Mouse (Mus musculus) megakaryocyte, adult 5-6 weeks (primary cell): ENCODE measurements around the gene Chd8. TPM values are rescaled to one million over a fixed set of nuclear protein-coding genes. Genes with fewer than 3 reads are reported as not detected.

Source experiments
- ATAC-seq: 2 replicates; pipeline ENCODE4 v1.8.0; 2016; ENCODE audit warnings: mild to moderate bottlenecking, inconsistent platforms; ENCODE audit not compliant: poor library complexity, severe bottlenecking
- total RNA-seq, 2 experiments: library from RNA; stranded (forward) in 1 of 2; stranded (reverse) in 1 of 2; fragments of 153-499, 151-499 nt in 1 of 2; fragments of 221-1000, 200-1000 nt in 1 of 2; gene quantifications; 2 replicates each; pipeline versions ENCODE4 v1.2.3 to v1.2.4; 2015 to 2017

The Chd8 gene
- total RNA-seq, 2 experiments from 2014 or later: 36.9 to 77.7 TPM

- ATAC-seq: no peak
These were observed 40.3 kb downstream of the Chd8 start for GRCm38 (mm10) chr14:52217261-52217660.

GRCm38 (mm10) chr14:52199412-52199811 is 58.2 kb downstream of the Chd8 start:
- no peak for ATAC-seq

GRCm38 (mm10) chr14:52198141-52198540 is 59.4 kb downstream of the Chd8 start:
- ATAC-seq: peak; percentile 41

- ATAC-seq: peak; percentile 89
These were observed 60.3 kb downstream of the Chd8 start, which contains the start of gene Supt16 for GRCm38 (mm10) chr14:52197156-52197878. Gene Supt16, minus strand, starts transcription at chr14:52197416.

- peak; percentile 8 for ATAC-seq
These were observed 61.1 kb downstream of the Chd8 start for GRCm38 (mm10) chr14:52196230-52197155.

- ATAC-seq: 0 out of 2 replicates have a peak, but pooled peaks have one; percentile 31
These were observed 61.9 kb downstream of the Chd8 start for GRCm38 (mm10) chr14:52195691-52196090.

- peak; percentile 86 for ATAC-seq
These were observed 66.7 kb downstream of the Chd8 start for GRCm38 (mm10) chr14:52190740-52191359.

- no peak for ATAC-seq
These were observed 68.1 kb downstream of the Chd8 start for GRCm38 (mm10) chr14:52189519-52189918.

GRCm38 (mm10) chr14:52188788-52189187 is 68.8 kb downstream of the Chd8 start:
- no peak for ATAC-seq

GRCm38 (mm10) chr14:52166571-52166970 is 91.0 kb downstream of the Chd8 start:
- peak; percentile 18; the same call in 1 of the 2 replicates for ATAC-seq

- ATAC-seq: no peak
These were observed 96.7 kb downstream of the Chd8 start for GRCm38 (mm10) chr14:52160911-52161310.

GRCm38 (mm10) chr14:52155008-52155407 is 102.6 kb downstream of the Chd8 start:
- no peak for ATAC-seq

- ATAC-seq: no peak
These were observed 105.0 kb downstream of the Chd8 start for GRCm38 (mm10) chr14:52152613-52153012.

- ATAC-seq: no peak
These were observed 105.4 kb downstream of the Chd8 start for GRCm38 (mm10) chr14:52152179-52152578.

- no peak for ATAC-seq
These were observed 107.7 kb downstream of the Chd8 start for GRCm38 (mm10) chr14:52149888-52150287.

Other genes starting within 250 kb of the Chd8 start
- not detected in 2 replicates for gene Tmem253, start 242.1 kb downstream of the Chd8 start, total RNA-seq (2015)
- gene Tmem253, start 242.1 kb downstream of the Chd8 start, total RNA-seq (2017): not detected in 2 replicates
- 3.7 and 4.4 TPM in 2 replicates for gene Zfp219, start 237.0 kb downstream of the Chd8 start, total RNA-seq (2015)
- gene Zfp219, start 237.0 kb downstream of the Chd8 start, total RNA-seq (2017): 4.7 and 5.1 TPM in 2 replicates
- not detected in 2 replicates for gene Olfr221, start 215.3 kb downstream of the Chd8 start, total RNA-seq (2015)
- gene Olfr221, start 215.3 kb downstream of the Chd8 start, total RNA-seq (2017): not detected in 2 replicates
- 221 and 239 TPM in 2 replicates for gene Hnrnpc, start 153.8 kb downstream of the Chd8 start, total RNA-seq (2015)
- 322 and 343 TPM in 2 replicates for gene Hnrnpc, start 153.8 kb downstream of the Chd8 start, total RNA-seq (2017)
- 2.9 and 3.6 TPM in 2 replicates for gene Rpgrip1, start 147.1 kb downstream of the Chd8 start, total RNA-seq (2015)
- 2.7 TPM in 2 replicates for gene Rpgrip1, start 147.1 kb downstream of the Chd8 start, total RNA-seq (2017)
- 53.3 and 54.3 TPM in 2 replicates for gene Supt16, start 60.4 kb downstream of the Chd8 start, total RNA-seq (2015)
- gene Supt16, start 60.4 kb downstream of the Chd8 start, total RNA-seq (2017): 148 and 153 TPM in 2 replicates
- 29.9 and 33.1 TPM in 2 replicates for gene Tox4, start 21.4 kb upstream of the Chd8 start, total RNA-seq (2015)
- 37.7 and 41.4 TPM in 2 replicates for gene Tox4, start 21.4 kb upstream of the Chd8 start, total RNA-seq (2017)
- gene Rab2b, start 21.8 kb upstream of the Chd8 start, total RNA-seq (2015): 5.3 and 7.8 TPM in 2 replicates
- gene Rab2b, start 21.8 kb upstream of the Chd8 start, total RNA-seq (2017): 3.6 and 4.6 TPM in 2 replicates
- 36.2 and 42.1 TPM in 2 replicates for gene Mettl3, start 47.3 kb upstream of the Chd8 start, total RNA-seq (2015)
- gene Mettl3, start 47.3 kb upstream of the Chd8 start, total RNA-seq (2017): 29.9 TPM in 2 replicates
- 0.51 TPM in 1 of 2 replicates, not detected in the other for gene Sall2, start 71.0 kb upstream of the Chd8 start, total RNA-seq (2015)
- 0.07 and 0.37 TPM in 2 replicates for gene Sall2, start 71.0 kb upstream of the Chd8 start, total RNA-seq (2017)
- gene Olfr1513, start 98.6 kb upstream of the Chd8 start, total RNA-seq (2015): not detected in 2 replicates
- not detected in 2 replicates for gene Olfr1513, start 98.6 kb upstream of the Chd8 start, total RNA-seq (2017)
- not detected in 2 replicates for gene Olfr1512, start 121.4 kb upstream of the Chd8 start, total RNA-seq (2015)
- not detected in 2 replicates for gene Olfr1512, start 121.4 kb upstream of the Chd8 start, total RNA-seq (2017)
- gene Olfr1511, start 139.6 kb upstream of the Chd8 start, total RNA-seq (2015): not detected in 2 replicates
- gene Olfr1511, start 139.6 kb upstream of the Chd8 start, total RNA-seq (2017): not detected in 2 replicates
- gene Olfr1510, start 156.6 kb upstream of the Chd8 start, total RNA-seq (2015): not detected in 2 replicates
- gene Olfr1510, start 156.6 kb upstream of the Chd8 start, total RNA-seq (2017): not detected in 2 replicates
- not detected in 2 replicates for gene Olfr1509, start 185.2 kb upstream of the Chd8 start, total RNA-seq (2015)
- not detected in 2 replicates for gene Olfr1509, start 185.2 kb upstream of the Chd8 start, total RNA-seq (2017)
- gene Olfr1508, start 209.7 kb upstream of the Chd8 start, total RNA-seq (2015): not detected in 2 replicates
- gene Olfr1508, start 209.7 kb upstream of the Chd8 start, total RNA-seq (2017): not detected in 2 replicates
- not detected in 2 replicates for gene Olfr1507, start 238.0 kb upstream of the Chd8 start, total RNA-seq (2015)
- gene Olfr1507, start 238.0 kb upstream of the Chd8 start, total RNA-seq (2017): not detected in 2 replicates